Mouse (Mus musculus) brain, adult 2 months (tissue): ENCODE measurements around the gene Actr10.

ENCODE experiments used
- DNase-seq: peaks from one replicate; pipeline ENCODE4 v3.0.0; 2011; ENCODE audit warnings: low read depth, low spot score

Actr10 gene

GRCm38 (mm10) chr12:70937571-70938384 is at the start of gene Actr10:
Gene Actr10 (plus strand): TSS chr12:70937857.
- peak; percentile 96 for DNase-seq

DNA sequence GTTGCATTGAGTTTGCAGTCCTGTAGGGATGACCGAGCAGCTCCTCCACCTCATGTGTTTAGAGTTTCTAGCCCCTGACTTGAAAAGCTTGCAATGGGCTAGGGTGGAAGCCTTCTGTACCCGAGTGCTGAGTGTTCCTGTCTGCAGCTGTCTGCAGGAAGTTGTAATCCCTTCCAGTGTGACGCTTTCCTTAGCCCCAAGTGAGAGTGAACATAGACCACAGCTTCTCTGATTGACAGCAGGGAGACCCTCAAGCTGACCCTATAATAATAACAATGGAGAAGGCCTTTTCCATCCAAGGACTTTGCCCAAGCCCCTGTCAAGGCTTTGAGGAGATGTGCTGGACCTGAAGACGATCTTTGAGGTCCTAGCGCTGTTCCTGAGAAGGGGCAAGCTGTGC is 47.3 kb upstream of the Actr10 start:
- DNase-seq: no peak

DNA sequence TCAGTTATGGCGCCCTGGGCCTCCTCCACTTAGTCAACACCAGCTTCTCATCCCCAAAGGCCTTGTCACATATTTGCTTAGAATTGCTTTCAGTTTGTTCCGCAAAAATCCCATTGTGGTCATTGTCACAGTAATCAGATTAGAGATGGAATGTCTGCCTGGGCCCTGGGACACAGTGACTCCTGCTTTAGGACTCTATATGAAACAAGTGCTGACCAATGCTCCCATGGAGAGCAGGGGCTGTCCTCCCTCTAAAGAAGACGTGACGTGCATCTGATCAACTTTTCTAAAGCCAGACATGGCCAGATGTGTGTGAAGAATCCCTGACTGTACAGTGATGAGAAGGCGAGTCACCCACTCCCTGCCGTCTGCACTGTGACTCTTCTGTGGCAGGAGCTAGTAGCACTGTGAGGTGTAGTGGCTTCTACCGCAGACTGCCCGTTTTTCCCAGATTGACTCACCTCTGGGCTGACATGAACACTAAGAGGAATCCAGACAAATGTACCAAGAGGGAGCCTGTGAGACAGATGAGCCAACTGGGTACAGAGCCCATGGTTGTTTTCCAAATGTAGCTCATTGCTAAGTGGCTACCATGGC is 46.7 kb upstream of the Actr10 start:
- no peak for DNase-seq

DNA sequence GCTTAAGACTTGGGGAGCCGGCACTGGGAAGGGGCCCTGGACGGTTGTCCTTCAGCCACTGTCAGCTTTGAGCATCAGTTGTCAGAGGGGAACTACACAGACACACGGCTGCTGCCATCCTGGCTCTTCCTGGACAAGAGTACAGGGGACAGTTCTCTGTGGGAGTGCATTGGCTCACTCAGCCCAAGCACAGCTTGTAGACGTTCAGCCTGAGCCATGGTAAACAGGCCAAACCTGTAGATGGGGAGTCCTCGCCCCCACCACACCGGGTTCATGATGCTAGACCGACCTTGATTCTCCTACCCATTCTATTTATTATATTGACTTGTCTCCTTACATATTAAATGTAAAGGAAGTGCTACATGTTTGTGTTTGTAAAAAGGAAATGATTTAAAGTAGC is 42.4 kb upstream of the Actr10 start:
- peak; percentile 75 for DNase-seq

DNA sequence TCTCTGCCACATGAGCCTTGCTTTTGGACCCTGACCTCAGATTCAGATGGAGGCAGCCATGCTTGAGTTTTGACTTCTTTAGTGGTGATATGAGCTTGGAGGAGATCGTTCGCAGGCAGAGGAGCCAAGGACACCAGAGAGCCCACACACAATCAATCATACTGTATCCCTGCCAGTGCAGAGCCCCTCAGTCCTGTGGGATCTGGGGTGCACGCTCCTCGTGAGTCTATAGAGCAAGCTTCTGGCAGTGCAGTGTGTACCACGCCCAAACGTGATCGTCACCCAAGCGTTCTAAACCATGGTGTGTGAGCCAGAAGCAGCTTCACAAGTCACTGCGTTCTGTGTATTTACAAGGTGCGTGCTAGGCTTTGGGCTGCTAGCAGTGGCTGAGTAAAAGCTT is 41.6 kb upstream of the Actr10 start:
- DNase-seq: no peak

GRCm38 (mm10) chr12:70897434-70897833 is 40.2 kb upstream of the Actr10 start:
- peak; percentile 55 for DNase-seq

GRCm38 (mm10) chr12:70898450-70898849 is 39.2 kb upstream of the Actr10 start:
- no peak for DNase-seq

DNA sequence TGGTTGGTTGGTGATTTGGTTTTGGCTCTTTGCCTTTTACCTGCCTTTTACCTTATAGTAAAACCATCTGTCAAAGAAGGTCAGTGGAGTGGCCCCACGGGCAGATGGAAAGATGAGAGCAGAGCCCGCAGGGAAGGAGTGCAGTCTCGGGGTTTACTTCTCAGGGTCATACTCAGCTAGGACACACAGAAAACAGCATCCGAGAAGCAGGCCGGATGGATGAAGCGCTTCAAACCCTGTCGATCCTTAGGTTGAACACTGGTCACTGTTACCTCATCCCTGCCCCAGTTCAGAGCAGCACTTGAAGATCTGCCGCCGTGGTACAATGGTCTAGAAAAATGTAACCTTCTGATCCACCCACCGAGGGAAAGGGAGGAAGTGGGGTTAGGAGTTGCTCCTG is 33.2 kb upstream of the Actr10 start:
- DNase-seq: no peak

DNA sequence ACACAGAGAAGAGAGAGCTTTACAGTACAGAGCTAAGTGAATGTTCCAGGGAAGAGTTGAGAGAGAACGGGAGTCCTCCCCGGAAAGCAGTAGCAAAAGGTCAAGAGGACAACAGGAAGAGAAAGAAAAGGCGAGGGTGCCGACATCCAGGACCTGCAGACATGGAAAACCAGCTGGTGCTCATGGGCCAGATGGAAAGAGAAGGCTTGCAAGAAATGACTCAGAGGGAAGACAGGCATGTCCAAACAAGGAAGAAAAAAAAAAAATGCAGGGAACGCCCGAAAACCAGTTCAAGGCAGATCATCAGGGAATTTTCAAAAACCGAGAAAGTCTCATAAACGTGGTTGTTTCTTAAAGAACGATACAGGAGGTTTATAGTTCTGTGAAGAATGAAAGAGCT is 30.8 kb upstream of the Actr10 start:
- peak; percentile 68 for DNase-seq

- DNase-seq: no peak
These were observed 30.0 kb upstream of the Actr10 start for GRCm38 (mm10) chr12:70907651-70908050.

DNA sequence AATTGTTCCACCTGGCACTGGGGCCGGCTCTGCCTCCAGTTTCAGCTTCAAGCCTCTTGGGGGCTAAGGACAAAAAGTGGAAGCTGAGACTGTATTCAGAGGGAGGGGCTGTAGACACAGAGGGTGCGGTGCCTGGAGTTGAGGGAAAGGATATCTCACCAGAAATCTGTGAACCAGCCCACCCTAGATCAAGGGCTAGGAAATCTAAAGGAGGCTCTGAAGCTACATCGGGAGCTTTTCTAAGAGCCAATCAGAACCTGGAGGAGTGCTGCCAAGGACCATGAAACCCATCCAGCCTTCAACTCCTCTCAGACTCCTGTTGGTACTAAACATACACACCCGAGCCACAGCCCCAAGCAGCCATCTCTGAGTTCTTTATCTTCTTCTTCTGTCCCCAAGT is 29.6 kb upstream of the Actr10 start:
- no peak for DNase-seq

DNA sequence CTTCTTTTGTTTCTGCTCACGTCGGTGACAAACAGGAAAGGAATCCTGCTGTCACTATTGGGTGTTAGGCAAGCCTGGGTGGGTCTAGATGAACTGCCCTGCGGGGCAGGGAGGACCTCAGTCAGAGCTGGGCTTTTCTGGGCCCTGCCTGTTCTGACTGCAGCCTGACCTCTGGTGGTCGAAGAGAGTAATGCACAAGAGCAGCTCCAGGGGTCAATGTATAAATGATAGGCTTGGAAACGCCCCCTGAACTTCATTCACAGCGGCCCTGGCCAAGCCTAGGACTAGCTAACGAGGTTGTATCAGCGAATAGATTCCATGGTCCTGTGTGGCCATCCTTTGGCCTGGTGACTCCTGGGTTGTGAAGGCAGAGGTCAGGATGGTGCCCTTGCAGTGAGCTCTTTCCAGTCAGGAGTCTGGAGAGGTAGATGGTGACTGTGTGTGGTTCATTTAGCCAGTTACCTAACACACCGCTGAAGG is 27.4 kb upstream of the Actr10 start:
- peak; percentile 79 for DNase-seq

DNA sequence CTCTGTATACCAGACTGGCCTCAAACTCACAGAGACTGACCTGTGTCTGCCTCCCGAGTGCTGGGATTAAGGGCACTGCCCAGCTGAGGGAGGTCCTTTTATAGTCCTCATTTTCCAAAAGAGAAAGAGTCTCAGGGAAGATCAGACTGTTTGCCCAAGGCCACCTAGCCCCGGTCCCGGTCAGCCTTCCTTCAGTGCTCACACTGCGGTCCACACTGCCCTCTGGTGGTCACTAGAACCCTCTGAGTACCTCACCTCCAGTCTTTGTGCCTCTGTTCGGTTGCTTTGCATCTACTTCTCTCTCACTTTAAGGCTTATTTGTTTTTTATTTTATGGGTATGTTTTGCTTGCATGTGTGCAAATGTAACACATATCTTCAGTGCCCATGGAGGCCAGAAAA is 26.6 kb upstream of the Actr10 start:
- DNase-seq: peak; percentile 88

GRCm38 (mm10) chr12:70911676-70912379 is 25.8 kb upstream of the Actr10 start:
- peak; percentile 33 for DNase-seq

DNA sequence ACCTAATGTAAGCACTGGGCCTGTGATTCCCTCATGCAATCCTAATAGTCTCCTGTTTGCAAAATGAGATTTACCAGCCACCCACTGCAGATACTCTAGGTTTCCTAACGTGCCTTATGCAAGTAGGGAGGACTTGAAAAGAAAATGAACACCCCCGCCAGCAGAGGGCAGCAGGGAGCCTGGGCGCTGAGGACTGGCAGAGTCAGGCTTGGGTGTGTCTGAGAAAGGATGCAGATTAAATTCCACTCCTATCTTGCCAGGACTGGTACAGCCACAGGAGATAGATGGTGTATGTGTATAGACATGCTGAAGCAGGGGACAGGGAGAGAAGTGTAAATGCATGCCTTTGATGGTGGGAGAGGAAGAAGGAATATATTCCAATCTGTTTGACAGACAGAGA is 24.2 kb upstream of the Actr10 start:
- DNase-seq: peak; percentile 68

DNA sequence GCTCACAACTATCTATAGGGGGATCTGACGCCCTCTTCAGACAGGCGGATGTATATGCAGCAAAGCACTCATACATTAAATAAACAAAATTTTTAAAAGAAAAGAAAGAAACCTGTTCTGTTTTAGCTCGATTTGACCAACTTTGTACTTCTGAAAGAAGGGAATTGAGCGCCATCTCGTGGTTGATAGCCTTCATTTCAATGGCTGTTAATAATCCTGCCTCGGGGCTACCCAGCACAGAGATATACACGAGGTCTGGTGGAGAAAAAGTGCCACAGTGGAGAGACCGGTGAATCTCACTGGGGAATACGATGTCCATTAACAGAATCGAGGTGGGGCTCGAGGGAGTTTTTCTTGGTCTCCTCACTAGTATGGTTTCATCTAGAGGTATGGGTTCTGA is 23.3 kb upstream of the Actr10 start:
- peak; percentile 87 for DNase-seq

DNA sequence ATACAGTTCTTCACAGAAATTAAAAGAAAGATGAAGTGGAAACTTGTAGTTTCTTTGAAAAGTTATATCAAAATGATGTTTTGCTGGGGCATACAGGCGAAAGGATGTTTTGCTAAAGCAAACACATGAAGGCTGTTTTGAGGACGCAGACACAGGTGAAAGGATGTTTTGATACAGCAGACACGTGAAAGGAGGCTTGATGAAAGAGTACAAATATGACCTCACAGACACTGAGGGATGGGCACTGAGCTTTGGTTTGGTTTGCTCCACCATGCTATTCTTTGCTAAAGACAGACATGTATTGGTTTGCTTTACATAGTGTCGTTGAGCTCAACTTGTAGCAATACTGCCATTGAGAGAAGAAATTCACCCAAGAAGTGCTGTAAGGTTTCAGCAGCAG is 7.9 kb upstream of the Actr10 start:
- DNase-seq: no peak

DNA sequence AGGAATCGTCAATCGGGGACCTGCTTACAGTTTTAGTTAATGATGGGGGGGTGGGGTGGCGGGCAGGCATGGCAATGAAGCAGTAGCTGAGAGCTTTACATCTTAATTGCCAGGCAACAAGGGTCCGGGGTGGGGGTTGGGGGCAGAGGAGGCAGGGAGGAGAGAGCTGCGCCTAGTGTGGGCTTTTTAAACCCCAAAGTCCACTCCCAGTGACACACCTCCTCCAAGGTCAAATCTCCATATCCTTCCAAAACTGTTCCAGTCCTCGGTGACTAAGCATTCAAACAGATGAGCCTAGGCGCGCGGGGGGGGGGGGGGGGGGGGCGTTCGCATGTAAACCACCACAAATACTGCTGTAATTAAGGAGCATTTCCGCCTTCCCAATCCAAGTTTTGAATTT is 507 bp upstream of the Actr10 start:
- DNase-seq: no peak

DNA sequence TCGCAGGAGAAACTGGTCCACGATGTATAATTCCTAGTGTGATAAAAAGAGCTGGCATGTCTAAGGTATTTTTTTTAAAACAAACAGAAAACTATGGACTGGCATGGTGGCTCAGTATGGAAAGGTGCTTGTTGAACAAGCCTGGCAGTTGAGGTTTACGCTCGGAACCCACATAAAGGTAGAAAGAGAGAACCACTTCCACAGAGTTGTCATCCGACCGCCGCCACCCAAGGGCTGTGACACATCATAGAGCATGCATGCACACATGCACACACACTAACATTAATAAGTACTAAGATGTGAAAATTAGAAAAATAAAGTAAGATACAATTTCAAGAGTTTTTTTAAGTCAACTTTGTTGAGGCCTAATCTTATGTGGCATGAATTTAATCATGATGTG is 3.1 kb downstream of the Actr10 start:
- no peak for DNase-seq

GRCm38 (mm10) chr12:70944181-70944580 is 6.5 kb downstream of the Actr10 start:
- no peak for DNase-seq

- no peak for DNase-seq
These were observed 9.1 kb downstream of the Actr10 start for GRCm38 (mm10) chr12:70946585-70947256.

- DNase-seq: no peak
These were observed 21.0 kb downstream of the Actr10 start for GRCm38 (mm10) chr12:70958640-70959039.
